Mouse (Mus musculus): Measurements from ENCODE around the gene Cftr.

Gene Cftr

DNA sequence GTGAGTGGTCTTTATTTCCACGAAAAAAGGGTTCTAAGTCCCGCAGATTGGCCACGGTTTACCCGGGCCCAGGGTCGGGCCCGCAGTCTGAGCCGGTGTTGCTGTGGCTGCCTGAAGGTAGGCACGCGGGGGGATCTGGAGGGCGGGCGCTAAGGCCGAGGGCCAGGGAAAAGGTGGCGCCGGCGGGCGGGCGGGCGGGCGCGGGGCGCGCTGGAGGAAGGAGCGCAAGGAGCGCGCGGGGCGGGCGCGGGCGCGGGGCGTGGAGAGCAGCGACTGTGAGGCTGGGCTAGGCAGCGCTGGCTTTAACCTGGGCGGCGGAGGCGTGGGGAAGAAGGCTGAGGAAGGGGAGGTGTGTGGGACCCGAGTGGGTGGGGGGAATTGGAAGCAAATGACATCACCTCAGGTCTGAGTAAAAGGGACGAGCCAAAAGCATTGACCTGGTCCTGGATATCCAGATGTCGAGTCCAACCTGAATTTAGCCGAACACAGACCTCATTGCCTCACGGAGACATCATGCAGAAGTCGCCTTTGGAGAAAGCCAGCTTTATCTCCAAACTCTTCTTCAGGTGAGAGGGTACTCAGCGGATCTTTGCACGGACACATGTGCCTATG lies at the start of gene Cftr:
TSS of gene Cftr (plus strand) at position 377 of the 612 bp plus-strand sequence.
- no peak for DNase-seq

GRCm38 (mm10) chr6:18127206-18127983 lies 43.1 kb upstream of the Cftr start:
- DNase-seq, result no peak

DNA sequence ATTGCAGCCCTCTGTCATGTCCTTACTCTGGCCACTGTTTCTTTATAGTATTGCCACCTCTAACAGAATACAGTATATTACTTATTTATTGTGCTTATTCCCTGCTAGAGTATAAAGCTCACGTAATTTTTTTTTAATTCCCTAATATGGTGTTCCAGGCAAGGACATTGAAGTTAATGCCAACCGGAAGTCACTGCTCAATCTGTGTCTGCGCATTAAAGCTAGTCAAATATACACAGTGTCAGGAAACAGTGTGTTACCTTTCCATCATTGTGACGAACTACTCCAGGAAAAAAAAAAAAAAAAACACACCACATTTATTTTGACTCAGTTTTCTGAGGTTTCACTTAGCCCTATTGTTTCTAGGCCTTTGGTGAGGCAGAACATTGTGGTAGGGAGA lies 42.4 kb upstream of the Cftr start:
- DNase-seq, result no peak

- DNase-seq, result no peak
These were observed 35.2 kb upstream of the Cftr start for GRCm38 (mm10) chr6:18135246-18135645.

- DNase-seq, result peak; percentile 6
These were observed 17.5 kb upstream of the Cftr start for GRCm38 (mm10) chr6:18153031-18153430.

GRCm38 (mm10) chr6:18169618-18170017 lies 869 bp upstream of the Cftr start:
- no peak for DNase-seq

GRCm38 (mm10) chr6:18171614-18172013 lies 1.1 kb downstream of the Cftr start:
- no peak for DNase-seq

- DNase-seq, result no peak
These were observed 7.0 kb downstream of the Cftr start for GRCm38 (mm10) chr6:18177509-18177908.

- no peak for DNase-seq
These were observed 10.2 kb downstream of the Cftr start for GRCm38 (mm10) chr6:18180665-18181064.

DNA sequence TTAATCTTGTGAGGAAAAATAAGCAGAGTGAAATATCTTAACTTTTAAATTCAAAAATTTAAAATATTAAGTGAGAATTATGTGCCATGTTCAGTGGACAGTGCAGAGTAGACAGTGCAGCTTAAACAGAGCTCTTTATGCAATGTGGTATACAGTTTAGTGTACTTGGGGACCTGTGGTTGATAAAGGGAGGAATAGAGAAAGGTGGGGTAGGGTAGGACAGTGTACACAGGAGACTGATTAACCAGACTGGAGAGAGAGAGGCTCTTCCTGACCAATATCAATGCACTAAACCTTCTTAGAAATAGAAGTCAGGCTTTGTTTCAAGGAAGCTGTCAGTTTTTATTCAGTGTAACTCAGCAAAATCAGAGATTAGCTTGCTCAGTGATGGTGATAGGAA lies 12.4 kb downstream of the Cftr start:
- no peak for DNase-seq

- no peak for DNase-seq
These were observed 50.2 kb downstream of the Cftr start for GRCm38 (mm10) chr6:18220691-18221090.

DNA sequence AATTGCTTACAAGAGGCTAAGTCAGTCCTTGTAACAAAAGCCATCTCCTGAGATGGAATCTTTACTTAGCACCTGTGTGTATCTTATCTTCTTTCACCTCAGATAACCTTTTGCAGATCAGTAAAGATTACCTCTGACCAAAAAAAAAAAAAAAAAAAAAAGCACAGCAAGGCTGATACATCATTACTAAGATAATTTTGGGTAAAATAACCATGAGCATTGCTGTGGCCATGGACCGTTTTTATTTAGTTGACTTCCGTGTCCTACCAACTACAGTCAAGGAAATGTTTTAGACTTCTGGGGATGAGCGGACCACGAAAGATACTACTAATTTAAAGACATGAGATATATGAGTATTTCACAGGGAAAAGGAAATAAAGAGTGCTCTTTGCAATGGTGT lies 52.7 kb downstream of the Cftr start:
- DNase-seq, result no peak

GRCm38 (mm10) chr6:18225157-18225556 lies 54.7 kb downstream of the Cftr start:
- DNase-seq, result no peak

- DNase-seq, result no peak
These were observed 76.0 kb downstream of the Cftr start for GRCm38 (mm10) chr6:18246495-18246894.

DNA sequence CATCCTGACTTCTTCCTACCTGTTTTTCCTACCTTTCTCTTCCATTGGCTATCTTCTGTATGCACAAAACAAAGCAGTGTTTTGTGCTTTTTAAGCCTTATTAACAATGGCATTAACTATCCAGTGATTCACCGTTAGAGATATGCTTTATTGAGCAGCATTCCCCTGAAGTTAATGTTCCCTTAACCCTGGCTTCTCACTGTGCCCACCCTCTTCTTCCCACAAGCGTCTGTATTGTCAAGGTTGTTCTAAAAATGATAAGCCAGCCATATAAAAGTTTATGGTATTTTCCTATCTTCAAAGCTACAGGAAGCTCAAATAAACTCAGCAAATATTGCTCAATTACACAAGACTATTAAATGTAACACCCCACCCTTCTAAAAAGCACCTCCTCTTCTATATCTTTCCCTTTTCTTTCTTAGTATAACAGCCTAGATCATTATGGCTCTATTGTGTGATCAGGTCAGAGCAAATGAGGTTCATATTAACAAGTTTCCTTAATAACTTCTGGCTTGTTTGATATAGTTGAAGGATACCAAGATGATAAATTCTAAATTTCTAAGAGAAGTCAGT lies 77.5 kb downstream of the Cftr start:
- no peak for DNase-seq

DNA sequence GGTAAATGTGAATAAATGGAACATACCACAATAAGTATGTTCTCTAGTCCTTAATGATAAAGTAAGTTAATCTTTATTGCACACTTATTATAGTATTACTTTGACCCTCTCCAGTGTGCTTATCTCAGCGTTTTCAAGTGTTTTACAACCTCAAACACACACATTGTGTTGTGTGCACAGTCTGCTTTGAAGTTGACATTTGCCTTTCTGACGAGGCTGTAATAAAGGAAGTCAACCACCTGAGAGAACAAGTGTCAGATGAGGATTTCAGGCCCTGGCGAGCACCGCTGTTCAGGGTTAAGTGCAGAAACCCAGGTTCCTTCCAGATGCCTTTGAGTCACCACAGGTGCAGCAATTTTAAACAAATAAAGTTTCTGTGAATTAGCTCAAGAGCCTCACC lies 78.0 kb downstream of the Cftr start:
- DNase-seq, result no peak

DNA sequence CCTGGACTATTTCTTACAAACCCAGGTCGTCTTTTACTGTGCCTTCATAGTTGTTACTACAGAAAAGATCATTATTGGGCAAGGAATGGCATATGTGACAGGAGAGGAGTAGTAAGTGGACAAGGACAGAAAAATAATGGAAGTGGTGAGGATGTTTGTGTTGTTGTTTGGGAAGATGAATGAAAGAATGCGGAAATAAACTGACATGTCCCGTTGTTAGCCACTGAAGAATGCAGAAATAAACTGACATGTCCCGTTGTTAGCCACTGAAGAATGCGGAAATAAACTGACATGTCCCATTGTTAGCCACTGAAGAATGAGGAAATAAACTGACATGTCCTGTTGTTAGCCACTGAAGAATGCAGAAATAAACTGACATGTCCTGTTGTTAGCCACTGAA lies 84.1 kb downstream of the Cftr start:
- no peak for DNase-seq

GRCm38 (mm10) chr6:18270983-18271382 lies 100.5 kb downstream of the Cftr start:
- no peak for DNase-seq

- DNase-seq, result no peak
These were observed 130.3 kb downstream of the Cftr start for GRCm38 (mm10) chr6:18300781-18301180.

GRCm38 (mm10) chr6:18302105-18302504 lies 131.6 kb downstream of the Cftr start:
- no peak for DNase-seq

GRCm38 (mm10) chr6:18303228-18303627 lies 132.7 kb downstream of the Cftr start:
- DNase-seq, result no peak

DNA sequence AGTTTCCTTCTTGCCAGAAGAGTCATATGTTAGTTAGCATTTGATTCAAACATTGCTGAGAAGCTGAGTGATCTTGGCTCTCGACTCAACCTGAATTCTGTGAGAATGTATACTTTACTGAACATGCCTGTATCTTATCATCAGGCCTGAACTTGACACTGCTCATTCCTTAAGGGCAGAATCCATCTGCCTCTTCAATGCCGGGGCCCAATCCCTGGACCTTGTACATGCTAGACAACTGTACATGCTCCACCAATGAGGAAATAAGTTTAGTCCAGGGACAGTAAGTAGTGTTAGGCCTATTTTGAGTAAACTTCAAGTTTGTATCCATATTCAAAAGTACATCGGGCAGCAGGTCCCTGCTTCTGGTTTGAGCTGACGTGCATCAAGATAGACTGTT lies 134.6 kb downstream of the Cftr start:
- DNase-seq, result no peak

DNA sequence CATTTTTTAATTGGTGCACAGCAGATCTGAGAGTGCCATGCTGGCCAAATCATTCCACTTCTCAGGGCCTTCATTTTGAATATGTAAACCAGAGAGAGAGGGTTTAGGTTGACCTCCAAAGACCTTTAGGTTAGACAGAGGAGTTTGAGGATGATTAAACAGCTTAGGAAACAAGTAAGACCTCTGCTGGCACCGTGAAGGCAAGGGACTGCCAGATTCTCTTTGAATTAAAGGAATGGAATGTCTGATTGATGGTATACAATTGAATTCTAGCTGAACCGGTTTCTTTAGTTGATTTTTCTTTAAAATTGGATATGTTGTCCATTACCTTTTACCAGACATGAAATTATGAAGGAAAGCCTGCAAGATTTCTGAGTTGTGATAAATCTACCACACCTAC lies 140.5 kb downstream of the Cftr start:
- DNase-seq, result no peak

DNA sequence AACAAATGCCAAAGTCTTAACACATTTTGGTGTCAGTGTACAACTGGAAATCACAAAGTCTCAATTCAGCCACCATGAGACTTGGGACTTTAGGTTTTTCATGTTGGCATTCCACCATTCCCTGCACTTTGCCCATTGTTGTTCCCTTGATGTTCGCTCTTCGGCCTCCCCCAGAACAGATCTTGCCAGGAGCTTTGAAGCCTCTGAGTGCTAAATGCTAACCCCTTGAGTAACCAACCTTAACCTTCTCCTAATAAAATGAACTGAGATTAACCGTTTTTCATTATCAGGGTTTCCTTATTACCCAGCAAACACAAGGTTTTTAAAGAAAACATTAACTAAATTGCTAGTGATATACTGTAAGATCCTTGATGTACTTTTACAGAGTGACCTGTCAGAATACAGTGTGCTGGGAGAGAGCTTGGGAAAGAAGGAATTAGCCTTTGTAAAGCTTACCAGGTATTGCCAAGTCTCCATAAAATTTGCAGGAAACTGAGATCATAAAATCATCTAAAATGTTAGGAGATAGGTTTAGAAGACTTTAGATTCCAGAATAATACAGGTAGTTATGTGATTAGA lies 144.0 kb downstream of the Cftr start:
- no peak for DNase-seq
